Mouse (Mus musculus) urinary bladder, postnatal 0 days (tissue): ENCODE measurements around the gene Evi5. TPM values are rescaled to one million over a fixed set of nuclear protein-coding genes. Genes with fewer than 3 reads are reported as not detected.

Experiments
- polyA plus RNA-seq: library from polyadenylated mRNA; unstranded; fragments of >200 nt; fragmentation: Nextera tagmentation; extraction: Ambion mirVana; gene quantifications from 2 replicates; pipeline ENCODE4 v1.2.1, GENCODE M21; 2015

Evi5 gene
- 50.5 and 51.0 TPM in 2 replicates for polyA plus RNA-seq

DNA sequence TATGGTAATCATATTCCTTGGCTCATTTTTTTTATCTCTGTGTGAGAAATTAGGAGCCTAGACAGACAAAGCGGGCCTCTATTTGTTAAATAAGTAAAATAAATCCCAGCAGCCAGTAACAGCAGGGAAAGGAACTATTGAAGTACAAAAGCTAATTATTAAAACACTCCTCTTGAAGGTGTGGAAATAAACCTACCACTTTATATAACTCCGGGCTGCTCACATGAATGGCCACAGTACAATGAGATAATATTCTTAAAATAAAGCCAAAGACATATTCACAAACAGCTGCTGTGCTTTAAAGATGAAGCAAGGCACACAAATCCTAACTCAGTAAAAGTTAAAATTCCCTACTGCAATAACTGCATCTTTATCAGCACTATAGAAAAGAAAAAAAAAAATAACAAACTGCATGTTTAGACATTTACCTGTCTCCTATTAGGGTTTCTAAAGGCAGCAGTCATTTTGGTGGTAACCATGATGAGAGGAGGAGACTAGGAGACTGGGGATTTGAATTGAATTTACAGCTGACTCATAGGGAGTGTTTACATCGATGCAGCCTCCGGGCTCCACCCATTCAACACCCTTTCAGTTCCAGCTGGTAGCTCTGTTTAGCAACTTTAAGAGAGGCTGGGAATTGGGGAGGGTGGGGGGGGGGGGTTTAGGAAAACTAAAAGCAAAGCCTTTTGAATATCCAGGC is at the start of gene Evi5:
Gene Evi5, minus strand, starts transcription at position 547 of the 700 bp plus-strand sequence.

DNA sequence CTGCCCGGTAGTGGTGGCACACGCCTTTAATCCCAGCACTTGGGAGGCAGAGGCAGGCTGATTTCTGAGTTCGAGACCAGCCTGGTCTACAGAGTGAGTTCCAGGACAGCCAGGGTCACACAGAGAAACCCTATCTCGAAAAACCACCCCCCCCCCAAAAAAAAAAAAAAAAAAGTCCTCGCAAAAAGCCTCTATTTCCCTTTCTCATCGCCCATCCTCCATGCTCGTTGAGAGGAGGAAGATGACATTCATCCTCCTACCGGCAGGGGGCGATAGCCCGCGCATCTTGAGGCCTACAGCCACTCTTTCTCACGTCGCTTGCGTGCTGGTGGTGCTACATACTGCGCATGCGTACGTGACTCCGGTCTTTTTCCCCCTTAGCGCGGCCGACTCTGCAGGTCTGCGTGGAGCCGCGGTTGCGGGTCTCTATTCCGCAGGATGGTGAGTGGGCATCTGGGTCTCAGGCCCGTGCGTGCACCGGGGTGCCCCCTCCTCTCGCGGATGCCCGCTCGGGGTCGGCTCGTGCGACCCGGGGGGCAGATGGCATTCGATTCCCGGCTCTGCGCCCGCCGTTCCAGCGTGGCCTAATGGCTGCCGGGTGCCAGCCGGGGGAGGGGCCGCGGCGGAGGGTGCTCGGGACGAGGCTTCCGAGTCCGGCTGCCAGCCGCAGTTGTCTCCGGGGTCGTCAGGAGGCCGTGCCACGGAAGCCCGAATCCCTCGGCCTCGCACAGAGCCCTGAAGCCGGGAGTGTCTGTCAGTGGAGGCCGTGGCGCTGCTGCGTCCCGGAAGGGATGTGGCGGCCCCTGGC is 25.5 kb upstream of the Evi5 start, which contains the start of gene Rpl5:
Gene Rpl5, plus strand, starts transcription at position 297 of the 808 bp plus-strand sequence.

DNA sequence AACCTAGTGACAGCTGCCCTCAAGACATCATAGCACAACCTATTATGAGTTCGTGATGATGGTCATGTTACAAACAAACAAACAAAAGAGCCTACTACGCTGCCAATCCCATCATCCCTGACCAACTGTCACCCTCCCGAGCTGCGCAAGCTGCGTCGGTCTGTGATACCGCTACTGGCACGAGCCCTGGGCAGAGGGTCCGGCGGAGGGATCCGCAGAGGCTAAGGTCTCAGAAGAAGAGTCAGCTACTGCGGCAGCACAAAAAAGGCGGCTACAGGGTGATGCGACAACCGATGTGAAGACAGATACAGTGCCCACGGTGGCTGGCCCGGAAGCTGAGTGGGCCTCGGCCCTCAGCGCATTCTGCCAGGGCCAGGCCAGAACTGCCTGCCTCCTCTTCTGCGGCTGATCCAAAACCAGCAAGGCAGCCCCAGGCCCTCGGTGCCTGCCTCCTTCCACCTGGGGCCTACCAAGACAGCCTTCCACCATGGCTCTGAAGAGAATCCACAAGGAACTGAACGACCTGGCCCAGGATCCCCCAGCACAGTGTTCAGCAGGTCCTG is 44.8 kb downstream of the Evi5 start, which contains the start of gene Ube2d2b:
Gene Ube2d2b, plus strand, starts transcription at position 102 of the 563 bp plus-strand sequence.

DNA sequence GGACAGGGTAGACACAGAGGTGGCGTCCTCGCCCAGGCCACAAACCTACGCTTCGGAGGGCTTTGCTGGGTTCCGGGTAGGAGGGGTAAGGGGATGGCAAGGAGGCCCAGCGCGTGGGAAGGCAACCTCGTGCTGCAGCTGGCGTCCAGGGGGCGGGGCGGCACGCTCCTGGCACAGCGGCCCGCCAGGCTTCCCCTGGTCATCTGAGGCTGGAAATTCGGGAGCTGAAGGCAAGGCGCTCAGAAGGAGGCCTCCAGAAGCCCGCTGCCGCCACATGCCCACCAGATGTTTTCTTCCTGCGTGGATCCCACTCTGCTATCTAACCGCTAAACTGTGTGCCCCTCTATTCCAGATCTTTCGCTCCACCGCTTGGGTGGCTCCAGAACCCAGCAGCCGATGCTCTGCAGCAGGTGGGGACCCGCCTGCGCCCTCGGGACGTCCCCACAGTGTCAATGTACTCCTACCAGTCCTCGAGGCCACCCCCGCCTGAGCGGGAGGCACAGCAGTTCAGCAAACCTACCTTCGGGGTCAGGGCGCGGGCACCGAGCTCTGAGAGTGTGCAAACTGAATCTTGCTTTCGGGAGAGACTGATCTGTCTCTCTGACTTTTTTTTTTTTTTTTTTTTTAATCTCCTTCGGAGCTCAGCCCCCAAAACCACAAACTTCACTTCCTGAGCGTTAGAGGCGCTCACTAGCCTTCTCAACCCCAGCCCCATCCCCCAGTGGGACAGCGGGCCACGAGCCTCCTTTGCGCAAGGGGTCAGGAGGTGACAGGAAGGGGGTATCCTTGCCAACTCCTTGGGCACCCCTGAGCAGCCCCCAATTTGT is 149.3 kb downstream of the Evi5 start, which contains the start of gene Gfi1:
Gene Gfi1, minus strand, starts transcription at position 602 of the 827 bp plus-strand sequence.

Other genes with a start within 250 kb of the Evi5 start
- 0.07 TPM in 1 of 2 replicates, not detected in the other for gene Gfi1, start 149.1 kb downstream of the Evi5 start, polyA plus RNA-seq
- 0.16 TPM in 1 of 2 replicates, not detected in the other for gene Ube2d2b, start 45.0 kb downstream of the Evi5 start, polyA plus RNA-seq
- gene Rpl5, start 25.4 kb upstream of the Evi5 start, polyA plus RNA-seq: 34.5 and 36.6 TPM in 2 replicates
- 31.5 and 34.3 TPM in 2 replicates for gene Fam69a, start 112.0 kb upstream of the Evi5 start, polyA plus RNA-seq
- gene Mtf2, start 190.6 kb upstream of the Evi5 start, polyA plus RNA-seq: 26.9 and 27.1 TPM in 2 replicates